Mouse (Mus musculus): Measurements from ENCODE around the gene Ppp1r35. TPM values are rescaled to one million over a fixed set of nuclear protein-coding genes. Genes with fewer than 3 reads are reported as not detected.

Ppp1r35 gene
- polyA plus RNA-seq, 1 experiment, result 75.4 TPM

GRCm38 (mm10) chr5:137764609-137765340 lies 13.9 kb upstream of the Ppp1r35 start:
- Histone ChIP-seq H3K4me1 (ENCODE audit: control insufficient read depth, insufficient read depth, insufficient read length, low read length) (peaks cover 3% of the 10 kb centered on the region), H3K36me3 (ENCODE audit: control insufficient read depth, insufficient read depth, low read length) (peaks cover 2% of the 10 kb centered on the region; the same call in 1 of the 2 replicates), H3K27me3 (ENCODE audit: control insufficient read depth, insufficient read depth, low read length) (no peaks in the 10 kb centered on the region), H3K4me3 (ENCODE audit: low read depth, low read length) (no peak overlapping the region), H3K27ac (ENCODE audit: insufficient read depth, low read depth, low read length) (no peak overlapping the region)
- WGBS, result 71% methylated on average over 9 of the region's 9 CpGs
- TF ChIP-seq POLR2A (IDR thresholded peaks at IDR 0.05; ENCODE audit: low read depth, low read length) (no peak), CTCF (IDR thresholded peaks at IDR 0.05; ENCODE audit: extremely low read depth, insufficient read length, insufficient replicate concordance, low read depth, low read length) (no peak)

GRCm38 (mm10) chr5:137766270-137766669 lies 12.4 kb upstream of the Ppp1r35 start:
- TF ChIP-seq POLR2A (IDR thresholded peaks at IDR 0.05; ENCODE audit: low read depth, low read length) (no peak), CTCF (IDR thresholded peaks at IDR 0.05; ENCODE audit: extremely low read depth, insufficient read length, insufficient replicate concordance, low read depth, low read length) (peak; percentile 36; the same call in 1 of the 2 replicates)

GRCm38 (mm10) chr5:137768475-137768874 lies 10.2 kb upstream of the Ppp1r35 start:
- Histone ChIP-seq H3K4me1 (ENCODE audit: control insufficient read depth, insufficient read depth, insufficient read length, low read length) (no peaks in the 10 kb centered on the region), H3K4me3 (ENCODE audit: low read depth, low read length) (no peak overlapping the region), H3K27me3 (ENCODE audit: control insufficient read depth, insufficient read depth, low read length) (no peaks in the 10 kb centered on the region), H3K36me3 (ENCODE audit: control insufficient read depth, insufficient read depth, low read length) (no peaks in the 10 kb centered on the region), H3K27ac (ENCODE audit: insufficient read depth, low read depth, low read length) (no peak overlapping the region)
- 74% methylated on average over 1 of the region's 1 CpGs for WGBS
- no peak for TF ChIP-seq CTCF (IDR thresholded peaks at IDR 0.05; ENCODE audit: extremely low read depth, insufficient read length, insufficient replicate concordance, low read depth, low read length)
- TF ChIP-seq POLR2A (IDR thresholded peaks at IDR 0.05; ENCODE audit: low read depth, low read length), result no peak

More at GRCm38 (mm10) chr5:137766270-137766669, 12.4 kb upstream of the Ppp1r35 start:
- Histone ChIP-seq H3K27ac (ENCODE audit: insufficient read depth, low read depth, low read length) (no peak overlapping the region), H3K4me1 (ENCODE audit: control insufficient read depth, insufficient read depth, insufficient read length, low read length) (no peaks in the 10 kb centered on the region), H3K4me3 (ENCODE audit: low read depth, low read length) (no peak overlapping the region), H3K27me3 (ENCODE audit: control insufficient read depth, insufficient read depth, low read length) (no peaks in the 10 kb centered on the region), H3K36me3 (ENCODE audit: control insufficient read depth, insufficient read depth, low read length) (no peaks in the 10 kb centered on the region)
- 68% methylated on average over 3 of the region's 3 CpGs for WGBS

- peak; percentile 41; the same call in 1 of the 2 replicates for TF ChIP-seq CTCF (IDR thresholded peaks at IDR 0.05; ENCODE audit: extremely low read depth, insufficient read length, insufficient replicate concordance, low read depth, low read length)
- no peak for TF ChIP-seq POLR2A (IDR thresholded peaks at IDR 0.05; ENCODE audit: low read depth, low read length)
- H3K36me3 ChIP-seq (ENCODE audit: control insufficient read depth, insufficient read depth, low read length), result no peaks in the 10 kb centered on the region
- 41% methylated on average over 2 of the region's 2 CpGs for WGBS
- H3K4me3 ChIP-seq (ENCODE audit: low read depth, low read length), result no peak overlapping the region
- H3K27me3 ChIP-seq (ENCODE audit: control insufficient read depth, insufficient read depth, low read length), result no peaks in the 10 kb centered on the region
- H3K4me1 ChIP-seq (ENCODE audit: control insufficient read depth, insufficient read depth, insufficient read length, low read length), result no peaks in the 10 kb centered on the region
- no peak overlapping the region for H3K27ac ChIP-seq (ENCODE audit: insufficient read depth, low read depth, low read length)
Measured at GRCm38 (mm10) chr5:137770709-137771108, 7.9 kb upstream of the Ppp1r35 start.

GRCm38 (mm10) chr5:137772755-137773154 lies 5.9 kb upstream of the Ppp1r35 start:
- Histone ChIP-seq H3K27ac (ENCODE audit: insufficient read depth, low read depth, low read length) (no peak overlapping the region), H3K4me3 (ENCODE audit: low read depth, low read length) (no peak overlapping the region), H3K4me1 (ENCODE audit: control insufficient read depth, insufficient read depth, insufficient read length, low read length) (peaks cover 5% of the 10 kb centered on the region), H3K36me3 (ENCODE audit: control insufficient read depth, insufficient read depth, low read length) (no peaks in the 10 kb centered on the region), H3K27me3 (ENCODE audit: control insufficient read depth, insufficient read depth, low read length) (no peaks in the 10 kb centered on the region)
- TF ChIP-seq CTCF (IDR thresholded peaks at IDR 0.05; ENCODE audit: extremely low read depth, insufficient read length, insufficient replicate concordance, low read depth, low read length), result no peak
- TF ChIP-seq POLR2A (IDR thresholded peaks at IDR 0.05; ENCODE audit: low read depth, low read length), result no peak

GRCm38 (mm10) chr5:137775587-137776290 lies 2.9 kb upstream of the Ppp1r35 start:
- Histone ChIP-seq H3K36me3 (ENCODE audit: control insufficient read depth, insufficient read depth, low read length) (peaks cover 4% of the 10 kb centered on the region; the same call in 1 of the 2 replicates), H3K4me3 (ENCODE audit: low read depth, low read length) (no peak overlapping the region), H3K27me3 (ENCODE audit: control insufficient read depth, insufficient read depth, low read length) (no peaks in the 10 kb centered on the region), H3K4me1 (ENCODE audit: control insufficient read depth, insufficient read depth, insufficient read length, low read length) (peaks cover 15% of the 10 kb centered on the region), H3K27ac (ENCODE audit: insufficient read depth, low read depth, low read length) (no peak overlapping the region)
- WGBS, result 95% methylated on average over 2 of the region's 2 CpGs
- TF ChIP-seq POLR2A (IDR thresholded peaks at IDR 0.05; ENCODE audit: low read depth, low read length) (no peak), CTCF (IDR thresholded peaks at IDR 0.05; ENCODE audit: extremely low read depth, insufficient read length, insufficient replicate concordance, low read depth, low read length) (no peak)

GRCm38 (mm10) chr5:137776408-137776918 lies 2.2 kb upstream of the Ppp1r35 start:
- H3K36me3 ChIP-seq (ENCODE audit: control insufficient read depth, insufficient read depth, low read length), result peaks cover 5% of the 10 kb centered on the region; the same call in 1 of the 2 replicates
- no peak for TF ChIP-seq POLR2A (IDR thresholded peaks at IDR 0.05; ENCODE audit: low read depth, low read length)
- TF ChIP-seq CTCF (IDR thresholded peaks at IDR 0.05; ENCODE audit: extremely low read depth, insufficient read length, insufficient replicate concordance, low read depth, low read length), result no peak
- H3K27me3 ChIP-seq (ENCODE audit: control insufficient read depth, insufficient read depth, low read length), result no peaks in the 10 kb centered on the region
- H3K4me1 ChIP-seq (ENCODE audit: control insufficient read depth, insufficient read depth, insufficient read length, low read length), result peaks cover 15% of the 10 kb centered on the region
- H3K27ac ChIP-seq (ENCODE audit: insufficient read depth, low read depth, low read length), result no peak overlapping the region
- 10% methylated on average over 5 of the region's 5 CpGs for WGBS
- H3K4me3 ChIP-seq (ENCODE audit: low read depth, low read length), result no peak overlapping the region
